Mouse (Mus musculus): ENCODE measurements at regions not wholly inside any gene's neighbourhood (a gene's known extent, or its start where the extent isn't known, plus 50 kb on each side); places are given as distances from the start of the nearest gene placed in this dataset.

GRCm38 (mm10) chr1:64322197-64322596 is 200.1 kb upstream of the Klf7 start:
- in situ Hi-C loops (cut with MboI; ENCODE audit: low pct_ligation_motif_present, low pct_unique_long_range_greater_than_20kb, low sequenced_read_pairs), result no loop called here

GRCm38 (mm10) chr1:64319155-64319582 is 197.1 kb upstream of the Klf7 start:
- Histone ChIP-seq H3K4me3 (replicated peaks in 1 of 3; ENCODE audit: low read depth in 2 of 3, low read length in 2 of 3, poor library complexity in 1 of 3) (no peak overlapping the region), H3K79me2 (replicated peaks; ENCODE audit: control insufficient read depth, extremely low read depth, insufficient read depth, poor library complexity, severe bottlenecking) (no peaks in the 10 kb centered on the region), H3K9me3 (replicated peaks; ENCODE audit: low read length) (no peaks in the 10 kb centered on the region), H3K4me2 (ENCODE audit: insufficient read depth, low read depth, poor library complexity, severe bottlenecking) (no peak overlapping the region), H3K9ac (ENCODE audit: insufficient read depth, low read depth) (no peak overlapping the region), H3K27me3 (replicated peaks) (no peaks in the 10 kb centered on the region), H3K4me1 (ENCODE audit: control insufficient read depth in 1 of 2, insufficient read depth in 2 of 2) (no peaks in the 10 kb centered on the region), H3K36me3 (replicated peaks in 1 of 2; ENCODE audit: control insufficient read depth in 1 of 2, insufficient read depth in 1 of 2, low read length in 1 of 2) (no peaks in the 10 kb centered on the region), H3K27ac (ENCODE audit: insufficient read depth, low read depth) (no peak overlapping the region)
- DNase-seq (ENCODE audit: extremely low read depth), result no peak
- TF ChIP-seq USF1 (IDR thresholded peaks at IDR 0.05; ENCODE audit: low read depth, low read length) (no peak), SMC3 (IDR thresholded peaks at IDR 0.05; ENCODE audit: low read depth, low read length) (no peak)
- dilution Hi-C loops (cut with MboI; ENCODE audit: extremely low pct_ligation_motif_present, extremely low pct_unique_long_range_greater_than_20kb, low sequenced_read_pairs) (no loop called here), in situ Hi-C loops (cut with MboI; ENCODE audit: low pct_ligation_motif_present, low pct_unique_long_range_greater_than_20kb, low sequenced_read_pairs) (no loop called here)

More at GRCm38 (mm10) chr1:64322197-64322596, 200.1 kb upstream of the Klf7 start:
- H3K4me1 ChIP-seq (ENCODE audit: control insufficient read depth in 1 of 2, insufficient read depth in 2 of 2), result no peaks in the 10 kb centered on the region
- no peaks in the 10 kb centered on the region for H3K79me2 ChIP-seq (replicated peaks; ENCODE audit: control insufficient read depth, extremely low read depth, insufficient read depth, poor library complexity, severe bottlenecking)
- no peak overlapping the region for H3K4me2 ChIP-seq (ENCODE audit: insufficient read depth, low read depth, poor library complexity, severe bottlenecking)
- no peaks in the 10 kb centered on the region for H3K9me3 ChIP-seq (replicated peaks; ENCODE audit: low read length)
- H3K27ac ChIP-seq (ENCODE audit: insufficient read depth, low read depth), result no peak overlapping the region
- DNase-seq (ENCODE audit: extremely low read depth), result no peak
- no peaks in the 10 kb centered on the region for H3K36me3 ChIP-seq (replicated peaks in 1 of 2; ENCODE audit: control insufficient read depth in 1 of 2, insufficient read depth in 1 of 2, low read length in 1 of 2)
- H3K9ac ChIP-seq (ENCODE audit: insufficient read depth, low read depth), result no peak overlapping the region
- dilution Hi-C loops (cut with MboI; ENCODE audit: extremely low pct_ligation_motif_present, extremely low pct_unique_long_range_greater_than_20kb, low sequenced_read_pairs), result no loop called here
- TF ChIP-seq CTCF (conservative IDR thresholded peaks at IDR 0.05 in 1 of 2, IDR thresholded peaks at IDR 0.05 in 1 of 2; ENCODE audit: low read depth in 2 of 2, low read length in 2 of 2) (no peak), MAX (IDR thresholded peaks at IDR 0.05; ENCODE audit: low read length) (no peak), ZMIZ1 (IDR thresholded peaks at IDR 0.05; ENCODE audit: low read depth, low read length) (no peak), SIN3A (IDR thresholded peaks at IDR 0.05; ENCODE audit: low read length) (no peak), RAD21 (IDR thresholded peaks at IDR 0.05; ENCODE audit: low read depth, low read length) (no peak), UBTF (IDR thresholded peaks at IDR 0.05; ENCODE audit: low read depth, low read length) (no peak), POLR2AphosphoS2 (IDR thresholded peaks at IDR 0.05; ENCODE audit: low read depth, low read length) (no peak), ZKSCAN1 (IDR thresholded peaks at IDR 0.05; ENCODE audit: borderline replicate concordance, low read depth, low read length) (no peak), MEF2A (IDR thresholded peaks at IDR 0.05; ENCODE audit: borderline replicate concordance, low read depth, low read length) (no peak), ZC3H11A (IDR thresholded peaks at IDR 0.05; ENCODE audit: low read depth, low read length) (no peak), PAX5 (IDR thresholded peaks at IDR 0.05; ENCODE audit: low read length) (no peak), ZNF384 (IDR thresholded peaks at IDR 0.05; ENCODE audit: low read depth, low read length) (no peak), KAT2A (IDR thresholded peaks at IDR 0.05; ENCODE audit: insufficient replicate concordance, low read length) (no peak), USF1 (IDR thresholded peaks at IDR 0.05; ENCODE audit: low read depth, low read length) (no peak), MXI1 (IDR thresholded peaks at IDR 0.05; ENCODE audit: low read depth, low read length) (no peak), SMC3 (IDR thresholded peaks at IDR 0.05; ENCODE audit: low read depth, low read length) (no peak), JUN (IDR thresholded peaks at IDR 0.05; ENCODE audit: insufficient read depth, low read depth, low read length) (no peak), NRF1 (IDR thresholded peaks at IDR 0.05; ENCODE audit: low read depth, low read length) (no peak), POLR2A (IDR thresholded peaks at IDR 0.05; ENCODE audit: low read depth, low read length) (no peak), IRF4 (IDR thresholded peaks at IDR 0.05; ENCODE audit: low read depth, low read length) (no peak)
- H3K27me3 ChIP-seq (replicated peaks), result no peaks in the 10 kb centered on the region
- H3K4me3 ChIP-seq (replicated peaks in 1 of 3; ENCODE audit: low read depth in 2 of 3, low read length in 2 of 3, poor library complexity in 1 of 3), result no peak overlapping the region

Data from CH12.LX (cell line).